Mouse (Mus musculus): ENCODE measurements around the gene Gatad2b. TPM values are rescaled to one million over a fixed set of nuclear protein-coding genes. Genes with fewer than 3 reads are reported as not detected.

Gatad2b gene
- 6.1 and 9.7 TPM in 2 replicates for polyA plus RNA-seq (2015; fragmentation: Nextera tagmentation; extraction: Ambion mirVana)

DNA sequence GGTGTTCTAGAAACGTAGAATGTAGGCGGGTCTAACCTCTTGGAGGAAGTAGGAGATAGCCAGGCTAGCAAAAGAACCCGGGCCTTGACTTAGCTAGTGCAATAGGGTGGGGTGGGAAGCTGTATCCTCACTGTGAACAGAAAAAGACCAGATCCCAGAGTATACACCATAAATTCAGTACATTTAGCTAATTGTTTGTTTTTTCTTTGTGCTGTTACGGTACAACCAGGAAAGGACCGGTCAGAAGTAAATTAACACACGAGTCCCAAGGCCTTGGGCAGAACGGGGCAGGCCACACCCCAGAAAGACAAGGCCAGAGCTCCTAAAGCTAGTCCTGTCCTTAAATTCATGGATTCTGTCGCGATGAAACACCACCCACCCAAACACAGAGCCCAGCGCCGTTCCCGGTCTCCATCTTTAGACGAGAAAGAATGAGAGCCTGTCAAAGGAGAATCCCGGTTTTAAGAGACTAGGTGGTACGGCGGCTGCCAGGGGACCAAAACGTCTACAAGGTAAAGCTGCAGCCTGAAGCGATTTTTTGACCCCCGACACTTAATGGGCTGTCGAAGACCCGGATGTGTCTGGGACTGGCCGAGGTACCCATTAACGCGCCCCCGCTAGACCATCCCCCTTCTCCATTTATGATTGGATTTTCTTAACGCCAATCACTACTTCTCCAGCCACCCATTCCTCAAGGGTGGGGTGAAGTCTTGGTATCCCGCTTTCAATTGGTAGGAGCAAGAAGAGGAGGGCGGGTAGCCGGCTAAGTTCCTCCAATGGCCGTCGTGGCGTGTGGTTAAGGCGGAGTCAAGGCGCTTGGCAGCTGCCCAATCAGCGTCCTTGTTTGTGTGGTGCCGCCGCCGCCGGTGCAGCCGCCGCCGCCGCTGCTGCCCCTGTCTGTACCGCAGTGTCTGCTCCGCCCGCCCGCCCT, at the start of gene Gatad2b:
TSS of gene Gatad2b (plus strand) at position 834 of the 931 bp plus-strand sequence.

DNA sequence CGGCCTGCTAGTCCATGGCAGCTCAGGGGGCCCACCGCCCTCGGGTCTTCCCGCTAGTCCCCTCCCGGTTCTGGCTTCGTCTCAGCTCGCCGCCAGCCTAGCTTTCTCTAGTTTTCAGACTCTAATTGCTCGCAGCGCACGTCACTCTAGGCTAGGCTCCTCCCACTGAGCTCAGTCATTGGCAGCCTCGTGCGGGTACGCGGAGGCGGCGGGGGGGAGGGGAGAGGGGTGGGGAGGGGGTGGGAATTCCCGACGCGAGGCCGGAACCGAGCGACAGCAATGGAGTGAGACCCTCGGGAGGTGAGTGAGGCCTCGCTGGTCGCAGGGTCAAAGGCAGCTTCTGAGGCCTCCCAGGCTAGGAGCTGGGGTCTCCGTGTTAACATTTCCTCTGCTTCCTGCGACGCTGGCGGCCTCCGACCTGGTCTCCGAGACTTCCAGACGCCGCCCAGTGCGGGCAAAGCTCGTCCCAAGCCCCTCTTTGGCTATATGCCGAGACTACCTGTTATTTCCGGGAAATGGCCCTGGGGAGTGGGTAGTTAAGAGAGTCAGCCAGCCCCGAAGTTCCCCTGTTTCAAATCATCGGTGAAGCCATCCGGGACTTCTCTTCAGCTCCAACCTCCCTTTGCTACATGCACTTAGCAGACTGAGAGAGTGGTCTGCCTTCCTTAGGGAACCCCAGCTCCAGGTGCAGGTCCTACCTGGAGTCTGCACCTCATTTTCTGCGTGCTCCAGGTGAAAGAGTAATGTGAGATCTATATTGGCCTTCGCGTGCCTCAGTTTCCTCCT, 44.8 kb upstream of the Gatad2b start, which contains the start of gene Slc39a1:
TSS of gene Slc39a1 (plus strand) at position 213 of the 786 bp plus-strand sequence.

DNA sequence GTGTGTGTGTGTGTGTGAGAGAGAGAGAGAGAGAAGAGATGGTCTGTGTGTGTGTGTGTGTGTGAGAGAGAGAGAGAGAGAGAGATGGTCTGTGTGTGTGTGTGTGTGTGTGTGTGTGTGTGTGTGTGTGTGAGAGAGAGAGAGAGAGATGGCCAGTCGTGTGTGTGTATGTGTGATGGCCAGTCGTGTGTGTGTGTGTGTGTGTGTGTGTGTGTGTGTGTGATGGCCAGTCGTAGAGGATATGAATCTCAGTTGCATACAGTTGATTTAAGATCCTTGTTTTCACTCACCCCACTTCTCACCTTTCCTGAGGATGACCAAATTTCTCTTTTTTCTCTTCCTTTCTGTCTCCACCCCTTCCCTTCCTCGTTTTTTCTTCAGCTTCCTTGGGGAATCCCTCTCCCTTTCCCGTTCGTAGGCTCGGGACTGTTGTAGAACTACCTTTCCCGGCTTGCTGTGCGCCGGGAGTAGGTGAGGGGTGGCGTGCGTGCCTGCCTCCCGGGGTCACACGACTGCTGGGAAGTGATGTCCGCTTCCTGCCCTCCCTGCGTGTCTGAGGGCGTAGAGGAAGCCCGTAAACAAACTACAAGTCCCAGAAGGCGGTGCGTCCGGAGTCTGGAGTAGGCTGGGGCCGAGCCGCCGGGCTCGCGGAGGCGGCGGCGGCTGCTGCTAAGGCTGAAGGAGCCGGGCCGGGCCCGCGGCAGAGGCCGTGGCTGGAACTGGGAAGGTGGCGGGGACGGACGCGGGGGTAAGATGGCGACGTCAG, 39.1 kb upstream of the Gatad2b start, which contains the start of gene Crtc2:
TSS of gene Crtc2 (plus strand) at position 511 of the 766 bp plus-strand sequence.

DNA sequence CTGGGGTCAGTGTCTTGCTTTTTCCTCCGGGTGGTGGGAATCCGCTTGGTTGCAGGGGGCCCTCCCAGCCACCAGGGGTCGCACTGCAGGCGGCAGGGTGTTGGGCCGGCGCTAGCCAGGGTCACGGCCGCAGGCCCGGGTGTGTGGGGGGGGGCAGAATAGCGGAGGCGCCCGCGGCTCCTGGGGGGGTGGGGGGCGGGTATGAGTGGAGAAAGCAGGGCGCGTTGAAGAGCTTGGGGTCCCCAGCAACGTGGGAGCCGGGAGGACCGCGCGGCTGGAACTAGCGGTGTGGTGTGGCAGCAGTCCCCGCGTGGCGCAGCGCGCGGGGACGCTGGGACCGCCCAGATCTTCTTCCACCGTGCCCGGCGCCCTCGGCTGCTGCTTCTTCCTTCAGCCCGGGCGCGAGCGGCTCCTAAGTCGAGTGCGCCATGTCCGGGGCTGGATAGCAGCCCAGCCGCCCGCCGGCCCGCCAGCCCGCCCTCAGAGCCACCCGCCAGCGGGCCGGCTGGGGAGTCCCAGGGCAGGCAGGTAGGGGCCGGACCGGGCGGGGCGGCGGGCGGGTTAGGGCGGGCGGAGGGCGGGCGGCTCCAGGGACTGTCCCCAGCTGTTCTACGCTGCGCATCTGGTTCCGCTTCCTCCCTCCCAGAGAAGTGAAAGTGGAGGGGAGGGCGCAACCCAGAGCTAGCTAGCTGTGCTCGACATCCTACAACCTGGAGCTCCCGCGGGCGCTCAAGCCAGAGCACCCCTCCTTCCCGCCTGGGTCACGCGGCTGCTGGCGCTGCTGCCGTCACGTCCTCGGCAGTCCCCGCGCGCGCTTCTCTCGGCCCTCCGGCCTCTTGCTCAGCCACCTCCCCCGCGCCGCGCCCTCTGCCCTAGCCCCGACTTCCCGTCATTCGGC, 27.7 kb upstream of the Gatad2b start, which contains the start of gene Dennd4b:
TSS of gene Dennd4b (plus strand) at position 152 of the 898 bp plus-strand sequence.

DNA sequence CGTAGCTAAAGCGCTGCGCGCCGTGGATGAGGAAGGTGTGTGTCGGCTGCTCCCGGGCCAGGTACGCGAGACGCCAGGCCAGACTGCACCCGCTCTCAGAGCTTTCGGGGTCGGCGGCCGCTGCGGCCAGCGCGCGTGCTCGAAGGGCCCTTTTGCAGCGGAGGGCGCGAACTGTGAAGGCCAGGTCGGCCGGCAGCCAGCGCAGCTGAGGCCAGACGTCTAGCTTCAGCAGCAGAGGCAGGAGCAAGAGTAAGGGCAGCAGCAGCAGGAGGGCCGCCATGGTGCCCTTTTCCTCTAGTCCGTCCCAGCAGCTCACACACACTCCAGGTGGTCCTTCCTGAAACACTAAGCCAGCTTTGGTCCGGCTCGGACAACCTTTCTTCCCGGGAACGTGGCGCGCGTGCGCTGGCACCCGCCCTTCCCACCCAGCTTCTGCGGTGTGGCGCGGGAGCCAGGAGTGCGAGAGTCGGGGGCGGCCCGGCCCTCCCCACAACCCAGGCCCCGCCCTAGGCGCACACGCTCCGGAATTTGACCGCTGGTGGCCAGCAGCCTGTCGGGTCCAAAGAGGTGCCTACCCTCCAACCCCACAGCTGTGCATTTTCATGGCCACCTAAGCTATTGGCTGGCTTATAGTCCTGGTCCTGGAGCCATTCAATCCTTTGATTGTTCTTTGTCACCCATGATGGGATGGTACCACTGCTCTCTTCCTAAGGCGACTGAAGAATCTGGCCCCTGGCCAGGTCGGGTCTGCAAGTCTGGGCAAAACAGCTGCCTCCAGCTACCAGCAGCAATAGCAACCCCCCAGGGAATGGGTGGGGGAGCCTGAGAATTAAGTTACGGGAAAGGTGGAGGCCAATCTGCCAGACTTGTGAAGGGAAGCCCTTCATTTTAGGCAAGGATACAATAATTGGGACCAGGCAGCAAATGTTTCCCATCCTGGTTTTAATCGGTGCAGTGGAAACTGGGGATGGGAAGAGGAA, 96.8 kb downstream of the Gatad2b start, which contains the start of gene Slc27a3:
TSS of gene Slc27a3 (minus strand) at position 428 of the 980 bp plus-strand sequence.

Small RNA genes lying within 50 kb of the gene (microRNA-seq; reads per million reads assigned to microRNA genes)
- not detected for gene Mir7012 (ENCODE audit: borderline replicate concordance, insufficient number of aligned reads)

Other genes with a start within 250 kb of the Gatad2b start
- 208 and 215 TPM in 2 replicates for gene 4933434E20Rik, start 241.5 kb upstream of the Gatad2b start, polyA plus RNA-seq (2015; fragmentation: Nextera tagmentation; extraction: Ambion mirVana)
- 96.5 and 132 TPM in 2 replicates for gene Ubap2l, start 240.6 kb upstream of the Gatad2b start, polyA plus RNA-seq (2015; fragmentation: Nextera tagmentation; extraction: Ambion mirVana)
- gene Tpm3, start 220.5 kb upstream of the Gatad2b start, polyA plus RNA-seq (2015; fragmentation: Nextera tagmentation; extraction: Ambion mirVana), result 203 and 310 TPM in 2 replicates
- gene Nup210l, start 189.0 kb upstream of the Gatad2b start, polyA plus RNA-seq (2015; fragmentation: Nextera tagmentation; extraction: Ambion mirVana), result 0.08 TPM in 2 replicates
- 2,050 and 4,492 TPM in 2 replicates for gene Rps27, start 79.5 kb upstream of the Gatad2b start, polyA plus RNA-seq (2015; fragmentation: Nextera tagmentation; extraction: Ambion mirVana)
- 38.9 and 63.6 TPM in 2 replicates for gene Rab13, start 79.5 kb upstream of the Gatad2b start, polyA plus RNA-seq (2015; fragmentation: Nextera tagmentation; extraction: Ambion mirVana)
- 178 and 208 TPM in 2 replicates for gene Jtb, start 61.6 kb upstream of the Gatad2b start, polyA plus RNA-seq (2015; fragmentation: Nextera tagmentation; extraction: Ambion mirVana)
- gene Creb3l4, start 49.7 kb upstream of the Gatad2b start, polyA plus RNA-seq (2015; fragmentation: Nextera tagmentation; extraction: Ambion mirVana), result 2.3 and 2.5 TPM in 2 replicates
- gene Slc39a1, start 45.0 kb upstream of the Gatad2b start, polyA plus RNA-seq (2015; fragmentation: Nextera tagmentation; extraction: Ambion mirVana), result 107 and 126 TPM in 2 replicates
- gene Crtc2, start 39.0 kb upstream of the Gatad2b start, polyA plus RNA-seq (2015; fragmentation: Nextera tagmentation; extraction: Ambion mirVana), result 16.6 and 20.6 TPM in 2 replicates
- gene Dennd4b, start 28.0 kb upstream of the Gatad2b start, polyA plus RNA-seq (2015; fragmentation: Nextera tagmentation; extraction: Ambion mirVana), result 2.0 and 2.4 TPM in 2 replicates
- gene Slc27a3, start 96.8 kb downstream of the Gatad2b start, polyA plus RNA-seq (2015; fragmentation: Nextera tagmentation; extraction: Ambion mirVana), result 43.2 and 97.6 TPM in 2 replicates
- gene Ints3, start 140.4 kb downstream of the Gatad2b start, polyA plus RNA-seq (2015; fragmentation: Nextera tagmentation; extraction: Ambion mirVana), result 15.3 and 25.4 TPM in 2 replicates
- gene Npr1, start 172.7 kb downstream of the Gatad2b start, polyA plus RNA-seq (2015; fragmentation: Nextera tagmentation; extraction: Ambion mirVana), result 20.6 and 53.8 TPM in 2 replicates
- 77.1 and 81.3 TPM in 2 replicates for gene Ilf2, start 182.9 kb downstream of the Gatad2b start, polyA plus RNA-seq (2015; fragmentation: Nextera tagmentation; extraction: Ambion mirVana)
- gene Snapin, start 197.9 kb downstream of the Gatad2b start, polyA plus RNA-seq (2015; fragmentation: Nextera tagmentation; extraction: Ambion mirVana), result 90.4 and 135 TPM in 2 replicates
- gene Chtop, start 216.3 kb downstream of the Gatad2b start, polyA plus RNA-seq (2015; fragmentation: Nextera tagmentation; extraction: Ambion mirVana), result 74.9 and 87.8 TPM in 2 replicates
- gene S100a1, start 221.2 kb downstream of the Gatad2b start, polyA plus RNA-seq (2015; fragmentation: Nextera tagmentation; extraction: Ambion mirVana), result 127 and 178 TPM in 2 replicates
- gene S100a13, start 221.3 kb downstream of the Gatad2b start, polyA plus RNA-seq (2015; fragmentation: Nextera tagmentation; extraction: Ambion mirVana), result 73.1 and 107 TPM in 2 replicates
- gene S100a14, start 233.7 kb downstream of the Gatad2b start, polyA plus RNA-seq (2015; fragmentation: Nextera tagmentation; extraction: Ambion mirVana), result 0.50 and 0.77 TPM in 2 replicates
- gene S100a16, start 244.1 kb downstream of the Gatad2b start, polyA plus RNA-seq (2015; fragmentation: Nextera tagmentation; extraction: Ambion mirVana), result 126 and 159 TPM in 2 replicates